Mouse (Mus musculus): ENCODE measurements around the gene Tsx. TPM values are rescaled to one million over a fixed set of nuclear protein-coding genes. Genes with fewer than 3 reads are reported as not detected.

The Tsx gene
- polyA plus RNA-seq, 1 experiment from 2014 or later, result not detected

Other genes starting within 250 kb of the Tsx start
- gene Nap1l2, start 227.8 kb upstream of the Tsx start, polyA plus RNA-seq (2016; fragmentation: Nextera tagmentation; extraction: Ambion mirVana), result 40.1 and 42.2 TPM in 2 replicates
- not detected in 2 replicates for gene Cdx4, start 93.1 kb upstream of the Tsx start, polyA plus RNA-seq (2016; fragmentation: Nextera tagmentation; extraction: Ambion mirVana)
- 7.8 and 8.8 TPM in 2 replicates for gene Chic1, start 58.0 kb upstream of the Tsx start, polyA plus RNA-seq (2016; fragmentation: Nextera tagmentation; extraction: Ambion mirVana)
- not detected in 2 replicates for gene Gm26992, start 7.5 kb downstream of the Tsx start, polyA plus RNA-seq (2016; fragmentation: Nextera tagmentation; extraction: Ambion mirVana)
- not detected in 2 replicates for gene Zcchc13, start 216.1 kb downstream of the Tsx start, polyA plus RNA-seq (2016; fragmentation: Nextera tagmentation; extraction: Ambion mirVana)